Mouse (Mus musculus) ES-E14 (cell line): ENCODE data around the gene Rps27l.

Experiments used
- HCFC1 ChIP-seq: IDR thresholded peaks from 2 replicates; pipeline ENCODE4 v1.6.1; 2012; ENCODE audit warnings: low read length, inconsistent platforms, borderline replicate concordance; ENCODE audit not compliant: insufficient read depth
- ZC3H11A ChIP-seq: IDR thresholded peaks from 2 replicates; pipeline ENCODE4 v1.6.1; 2012; ENCODE audit warnings: low read depth, mild to moderate bottlenecking, inconsistent platforms, low read length, borderline replicate concordance

- TF ChIP-seq ZC3H11A (no peak), HCFC1 (no peak)
Observed at GRCm38 (mm10) chr9:66988198-66988887, 42.5 kb downstream of the Rps27l start.
